Mouse (Mus musculus) forebrain, postnatal 0 days (tissue): ENCODE data around the gene Ksr2. TPM values are rescaled to one million over a fixed set of nuclear protein-coding genes. Genes with fewer than 3 reads are reported as not detected.

ENCODE experiments used
- ATAC-seq: fragments of 200-750 bp; cut with Nextera tagmentation; 2 replicates; pipeline ENCODE4 v1.8.0; 2017; ENCODE audit warnings: mild to moderate bottlenecking, moderate library complexity
- DNase-seq: peaks from one replicate; pipeline ENCODE4 v3.0.0-alpha.2; 2015
- H3K27ac ChIP-seq: fragments of 300-500 bp; sonication (generic); 2 replicates; pipeline ENCODE4 v1.5.1; 2014; ENCODE audit warnings: low read depth, mild to moderate bottlenecking, antibody characterized with exemption, low read length, moderate library complexity, mixed read lengths
- H3K27me3 ChIP-seq: fragments of 300-500 bp; sonication (generic); 2 replicates; pipeline ENCODE4 v1.6.1; 2014; ENCODE audit warnings: mild to moderate bottlenecking, low read length, mixed read lengths; ENCODE audit not compliant: insufficient read depth
- H3K36me3 ChIP-seq: fragments of 300-500 bp; sonication (generic); 2 replicates; pipeline ENCODE4 v1.6.1; 2014; ENCODE audit warnings: mild to moderate bottlenecking, moderate library complexity; ENCODE audit not compliant: insufficient read depth
- H3K4me1 ChIP-seq: fragments of 300-500 bp; sonication (generic); 2 replicates; pipeline ENCODE4 v1.6.1; 2014; ENCODE audit warnings: antibody characterized with exemption; ENCODE audit not compliant: insufficient read depth
- H3K4me2 ChIP-seq: fragments of 300-500 bp; sonication (generic); 2 replicates; pipeline ENCODE4 v1.6.1; 2014; ENCODE audit warnings: low read depth, mild to moderate bottlenecking, moderate library complexity
- H3K4me3 ChIP-seq: fragments of 300-500 bp; sonication (generic); 2 replicates; pipeline ENCODE4 v1.5.1; 2014; ENCODE audit warnings: low read depth, low read length, mixed read lengths
- H3K9ac ChIP-seq: fragments of 300-500 bp; sonication (generic); 2 replicates; pipeline ENCODE4 v1.6.1; 2014; ENCODE audit warnings: mild to moderate bottlenecking
- H3K9me3 ChIP-seq: fragments of 300-500 bp; sonication (generic); 2 replicates; pipeline ENCODE4 v1.6.1; 2016; ENCODE audit warnings: low read length
- CTCF ChIP-seq: sonication (generic); IDR thresholded peaks from 2 replicates; pipeline ENCODE4 v1.5.1; 2016; ENCODE audit warnings: antibody characterized with exemption, control low read depth, low read depth
- WGBS: fragments of 180-500 bp; shearing (Covaris S2); extraction: QIAGEN DNeasy Blood & Tissue Kit; methylation state at CpG from one replicate; pipeline ENCODE4 v1.1.7; 2014; 5-methylcytosine and 5-hydroxymethylcytosine counted together
- polyA plus RNA-seq: library from polyadenylated mRNA; unstranded; fragments of >200 nt; fragmentation: Nextera tagmentation; extraction: Ambion mirVana; gene quantifications from 2 replicates; pipeline ENCODE4 v1.2.1, GENCODE M21; 2015
- total RNA-seq: library from RNA; depleted of rRNA; stranded (reverse); fragments of >200 nt; gene quantifications from 2 replicates; pipeline ENCODE4 v1.2.3, GENCODE M21; 2014

Gene Ksr2
- total and polyA plus RNA-seq, 2 experiments from 2014 or later, result 5.4 to 9.2 TPM

GRCm38 (mm10) chr5:117626907-117627306, 213.1 kb downstream of the Ksr2 start:
- Histone ChIP-seq H3K36me3 (no peaks in the 10 kb centered on the region), H3K9me3 (no peaks in the 10 kb centered on the region), H3K9ac (no peak overlapping the region), H3K4me2 (no peak overlapping the region), H3K4me3 (no peak overlapping the region), H3K27me3 (no peaks in the 10 kb centered on the region), H3K4me1 (no peaks in the 10 kb centered on the region), H3K27ac (no peak overlapping the region)
- DNase-seq, result no peak
- no peak for ATAC-seq
- TF ChIP-seq CTCF, result no peak
- WGBS, result 8% methylated on average over 4 of the region's 4 CpGs

- Histone ChIP-seq H3K27ac (no peak overlapping the region), H3K9me3 (no peaks in the 10 kb centered on the region), H3K9ac (no peak overlapping the region), H3K4me1 (no peaks in the 10 kb centered on the region), H3K36me3 (no peaks in the 10 kb centered on the region), H3K4me3 (no peak overlapping the region), H3K27me3 (no peaks in the 10 kb centered on the region), H3K4me2 (no peak overlapping the region)
- peak; percentile 42 for DNase-seq
- peak; percentile 49 for TF ChIP-seq CTCF
- WGBS, result 54% methylated on average over 7 of the region's 7 CpGs
- no peak for ATAC-seq
Measured at GRCm38 (mm10) chr5:117628351-117628750, 214.6 kb downstream of the Ksr2 start.

GRCm38 (mm10) chr5:117629570-117629969, 215.8 kb downstream of the Ksr2 start:
- Histone ChIP-seq H3K27me3 (no peaks in the 10 kb centered on the region), H3K9ac (no peak overlapping the region), H3K36me3 (no peaks in the 10 kb centered on the region), H3K9me3 (no peaks in the 10 kb centered on the region), H3K27ac (no peak overlapping the region), H3K4me3 (no peak overlapping the region), H3K4me2 (no peak overlapping the region), H3K4me1 (no peaks in the 10 kb centered on the region)
- DNase-seq (no peak), ATAC-seq (no peak)
- 89% methylated on average over 14 of the region's 14 CpGs for WGBS
- TF ChIP-seq CTCF, result no peak

GRCm38 (mm10) chr5:117635211-117635610, 221.4 kb downstream of the Ksr2 start:
- no peaks in the 10 kb centered on the region for H3K4me1 ChIP-seq
- H3K9me3 ChIP-seq, result no peaks in the 10 kb centered on the region
- no peak overlapping the region for H3K27ac ChIP-seq
- no peak for TF ChIP-seq CTCF
- no peak overlapping the region for H3K4me2 ChIP-seq
- H3K27me3 ChIP-seq, result no peaks in the 10 kb centered on the region
- no peak overlapping the region for H3K9ac ChIP-seq
- H3K4me3 ChIP-seq, result no peak overlapping the region
- no peaks in the 10 kb centered on the region for H3K36me3 ChIP-seq
- no peak for ATAC-seq
- no peak for DNase-seq
- 83% methylated on average over 2 of the region's 2 CpGs for WGBS

- Histone ChIP-seq H3K36me3 (no peaks in the 10 kb centered on the region), H3K27ac (no peak overlapping the region), H3K4me3 (no peak overlapping the region), H3K9ac (no peak overlapping the region), H3K9me3 (no peaks in the 10 kb centered on the region), H3K4me2 (no peak overlapping the region), H3K4me1 (no peaks in the 10 kb centered on the region), H3K27me3 (no peaks in the 10 kb centered on the region)
- ATAC-seq (no peak), DNase-seq (no peak)
- WGBS, result 84% methylated on average over 5 of the region's 5 CpGs
- TF ChIP-seq CTCF, result no peak
Measured at GRCm38 (mm10) chr5:117635838-117636237, 222.0 kb downstream of the Ksr2 start.

DNA sequence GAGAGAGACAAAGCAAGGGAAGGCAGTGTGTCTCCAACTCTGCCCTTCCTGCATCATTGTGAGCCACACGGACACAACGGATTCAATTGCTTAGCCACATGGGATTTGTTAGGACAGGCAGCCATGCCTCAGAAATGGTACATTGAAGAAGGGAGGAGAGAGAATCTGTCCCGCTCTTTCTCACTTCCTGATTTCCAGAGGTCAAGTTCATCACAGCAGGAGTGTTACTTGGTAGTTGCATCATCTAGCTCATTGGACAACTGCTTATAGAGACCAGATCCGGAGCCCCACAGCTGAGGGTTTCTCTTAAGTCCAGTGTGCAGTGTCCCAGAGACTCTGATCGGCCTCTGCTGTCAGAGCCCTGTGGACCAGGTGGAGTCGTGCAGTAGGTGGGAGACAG, 227.8 kb downstream of the Ksr2 start:
- 90% methylated on average over 6 of the region's 6 CpGs for WGBS

GRCm38 (mm10) chr5:117651238-117651886, 237.6 kb downstream of the Ksr2 start:
- Histone ChIP-seq H3K27me3 (no peaks in the 10 kb centered on the region), H3K4me2 (no peak overlapping the region), H3K9me3 (no peaks in the 10 kb centered on the region), H3K4me1 (no peaks in the 10 kb centered on the region), H3K36me3 (no peaks in the 10 kb centered on the region), H3K9ac (no peak overlapping the region), H3K27ac (no peak overlapping the region), H3K4me3 (no peak overlapping the region)
- no peak for TF ChIP-seq CTCF
- WGBS, result 85% methylated on average over 14 of the region's 14 CpGs
- DNase-seq (no peak), ATAC-seq (no peak)

More for the DNA sequence above, 227.8 kb downstream of the Ksr2 start:
- no peaks in the 10 kb centered on the region for H3K36me3 ChIP-seq
- no peak overlapping the region for H3K4me2 ChIP-seq
- H3K27me3 ChIP-seq, result no peaks in the 10 kb centered on the region
- no peak for ATAC-seq
- no peaks in the 10 kb centered on the region for H3K9me3 ChIP-seq
- no peak overlapping the region for H3K9ac ChIP-seq
- no peak overlapping the region for H3K27ac ChIP-seq
- H3K4me1 ChIP-seq, result no peaks in the 10 kb centered on the region
- no peak for TF ChIP-seq CTCF
- no peak overlapping the region for H3K4me3 ChIP-seq
- DNase-seq, result no peak
